Mouse (Mus musculus): Measurements from ENCODE around the gene Esp24.
"Not testable (repeated sequence)": the region's sequence is repeated elsewhere in the genome, so short reads cannot be mapped to it uniquely, and the experiment has no call there.

Gene Esp24

GRCm38 (mm10) chr17:39036395-39036794 lies at the start of gene Esp24:
TSS of gene Esp24 (plus strand) at chr17:39036695.
- DNase-seq: not testable (repeated sequence)

- no peak for DNase-seq
Observed at GRCm38 (mm10) chr17:39009846-39010245, 26.6 kb upstream of the Esp24 start.

DNA sequence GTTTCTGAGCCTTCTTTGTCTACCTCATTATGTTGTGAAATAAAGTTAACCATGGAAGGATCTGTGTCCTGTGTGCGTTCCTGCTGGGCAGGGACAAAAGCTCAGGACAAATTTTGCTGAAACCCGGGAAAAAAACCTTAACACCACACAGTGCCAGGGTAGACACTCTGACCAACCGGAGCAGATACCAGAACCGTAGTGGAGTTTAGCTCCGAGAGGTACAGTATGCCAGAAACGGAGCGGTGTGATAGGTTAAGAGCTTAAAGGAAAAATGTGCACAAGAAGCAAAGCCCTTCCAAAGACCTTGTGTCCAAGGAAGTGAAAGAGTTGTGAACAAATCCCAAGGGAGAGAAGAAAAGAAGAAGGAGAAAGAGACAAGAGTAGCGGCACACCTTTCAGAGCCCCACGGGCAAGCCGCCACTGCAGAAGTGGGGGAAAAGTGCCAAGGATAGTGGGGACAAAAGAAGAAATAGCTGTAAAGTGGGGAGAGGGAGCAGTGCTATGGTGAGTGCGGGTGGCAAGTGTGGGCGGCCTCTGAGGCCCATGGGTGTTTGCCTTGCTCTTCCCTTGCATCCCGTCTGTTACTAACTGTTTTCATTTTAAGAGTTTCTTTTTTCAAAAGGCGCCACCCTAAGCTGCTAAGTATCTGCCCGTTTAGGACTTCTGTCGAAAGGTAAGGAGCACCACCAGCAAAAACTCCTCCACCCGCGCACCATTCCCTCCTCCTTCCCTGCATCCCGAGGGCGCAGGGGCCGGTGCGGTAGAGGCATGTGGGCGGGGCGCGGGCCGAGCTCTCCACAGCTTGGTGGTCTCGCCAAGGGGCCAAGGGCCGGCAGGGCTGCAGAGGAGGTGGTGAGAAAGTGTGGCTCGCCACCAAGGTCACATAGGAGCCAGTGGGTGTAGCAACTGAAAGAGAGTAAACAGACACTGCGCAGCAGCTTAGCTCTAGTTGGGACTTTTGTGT lies 25.5 kb upstream of the Esp24 start:
- no peak for DNase-seq

- no peak for DNase-seq
Observed at GRCm38 (mm10) chr17:39017184-39017583, 19.3 kb upstream of the Esp24 start.

DNA sequence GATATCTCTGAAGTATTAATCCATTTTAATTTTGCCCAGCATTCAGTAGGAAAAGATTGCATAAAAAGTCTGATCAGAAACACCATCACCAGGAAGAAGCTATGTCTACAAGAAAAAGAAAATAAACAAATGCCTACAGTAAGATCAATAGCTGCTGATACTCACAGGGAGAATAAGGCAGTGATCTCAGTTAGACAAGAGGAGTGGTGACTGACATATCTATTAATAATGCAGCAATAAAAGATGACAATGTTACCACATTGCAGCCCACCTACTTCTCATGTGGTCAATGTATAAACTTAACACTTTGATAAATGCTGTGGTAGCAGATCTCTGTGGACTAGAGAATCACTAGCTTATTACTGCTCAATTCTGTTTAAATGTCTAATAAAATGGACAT lies 6.7 kb downstream of the Esp24 start, which contains the start of gene Gm21903:
Gene Gm21903, minus strand, starts transcription at position 101 of the 400 bp plus-strand sequence.
- no peak for DNase-seq

DNA sequence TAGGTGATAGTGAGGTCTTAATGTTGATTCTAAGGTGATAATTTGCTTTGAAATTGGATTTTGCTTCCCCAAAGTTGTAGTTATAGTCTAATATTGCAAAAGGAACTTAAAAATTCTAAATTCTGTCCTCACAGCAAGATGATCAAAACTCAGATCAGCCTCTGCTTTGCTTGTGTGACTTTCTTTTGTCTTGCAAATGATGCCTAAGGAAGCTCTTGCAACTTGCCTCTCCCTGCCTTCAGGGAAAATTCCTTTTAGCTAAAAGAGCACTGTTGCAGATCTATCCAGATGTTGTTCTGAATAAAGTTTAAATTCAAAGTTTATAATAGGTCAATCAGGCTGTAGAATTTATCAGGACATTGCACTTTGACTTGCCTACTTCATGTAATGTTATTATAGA lies 27.1 kb downstream of the Esp24 start:
- DNase-seq: no peak

DNA sequence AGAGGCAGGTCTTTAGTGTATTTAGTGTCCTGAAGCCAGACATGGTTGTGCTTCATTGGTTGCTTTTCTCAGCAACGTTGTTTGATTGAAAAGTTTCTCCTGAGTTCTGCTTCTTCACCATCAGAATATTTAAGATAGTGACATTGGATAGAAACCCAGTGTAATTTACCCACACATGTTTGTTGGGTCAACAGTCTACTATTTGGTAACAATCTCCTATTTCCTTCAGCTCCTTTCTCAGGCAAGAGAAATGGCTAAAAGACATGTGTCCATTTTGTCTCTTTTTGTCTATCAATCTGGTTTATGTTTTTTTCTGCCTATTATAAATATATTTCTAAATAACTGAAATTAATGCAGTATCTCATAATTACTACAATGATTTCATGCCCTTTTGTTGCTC lies 40.4 kb downstream of the Esp24 start, which contains the start of gene Esp23:
Gene Esp23, minus strand, starts transcription at position 101 of the 400 bp plus-strand sequence.
- no peak for DNase-seq

Measured in kidney, postnatal 14 days (tissue).